Mouse (Mus musculus) bone marrow macrophage, adult 2 months (primary cell): Measurements from ENCODE around the gene Zfyve28.

Experiments used
- CTCF ChIP-seq: IDR thresholded peaks from 2 replicates; pipeline ENCODE4 v1.5.1; 2012; ENCODE audit warnings: low read depth, mild to moderate bottlenecking, low read length, moderate library complexity
- POLR2A ChIP-seq: IDR thresholded peaks from 2 replicates; pipeline ENCODE4 v1.6.1; 2012; ENCODE audit warnings: mild to moderate bottlenecking, low read depth, low read length, borderline replicate concordance

DNA sequence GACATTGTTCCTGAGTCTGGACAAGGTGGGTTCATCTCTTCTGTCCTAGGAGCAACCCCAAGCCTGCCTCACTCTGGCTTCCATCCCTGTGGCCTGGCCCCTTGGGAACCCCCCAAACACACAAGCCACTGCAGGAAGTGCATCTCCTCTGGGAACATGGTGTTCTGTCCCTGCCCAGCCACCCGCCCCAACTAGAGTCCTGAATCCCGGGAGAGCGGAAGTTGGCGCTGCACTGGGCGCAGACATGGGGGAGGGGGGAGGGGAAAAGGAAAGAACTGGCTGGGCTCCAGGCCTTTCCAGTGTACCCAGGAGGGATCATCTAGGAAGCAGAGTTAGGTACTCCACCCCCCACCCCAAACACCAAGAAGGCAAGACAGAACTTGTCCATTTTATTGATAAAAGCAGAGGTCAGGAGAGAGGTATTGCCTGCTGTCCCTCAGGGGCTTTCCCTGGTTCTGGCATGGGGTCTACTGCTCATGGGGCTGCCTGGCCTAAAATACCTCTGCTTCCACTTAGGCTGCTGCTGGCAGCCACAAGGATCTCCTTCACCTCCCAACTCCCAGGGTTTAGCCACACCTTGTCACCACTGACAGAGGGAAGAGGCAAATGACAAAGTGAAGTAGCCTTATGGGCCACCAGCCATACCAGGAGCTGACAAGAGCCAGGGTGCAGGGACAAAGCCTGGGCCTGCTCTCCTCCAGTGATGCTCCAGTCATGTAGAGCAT lies 104.9 kb downstream of the Zfyve28 start:
- TF ChIP-seq CTCF (no peak), POLR2A (no peak)
